Mouse (Mus musculus): ENCODE results near the gene Dgkk. TPM values are rescaled to one million over a fixed set of nuclear protein-coding genes. Genes with fewer than 3 reads are reported as not detected.
"Not testable (repeated sequence)": the region's sequence is repeated elsewhere in the genome, so short reads cannot be mapped to it uniquely, and the experiment has no call there.

The Dgkk gene
- polyA plus RNA-seq, 1 experiment from 2014 or later = 1.3 TPM

- no peaks in the 10 kb centered on the region for H3K36me3 ChIP-seq (replicated peaks)
- H3K27me3 ChIP-seq (replicated peaks; ENCODE audit: low read depth, poor library complexity, severe bottlenecking) = no peaks in the 10 kb centered on the region
- no peak overlapping the region for H3K4me3 ChIP-seq
- H3K9me3 ChIP-seq = no peaks in the 10 kb centered on the region
- no peaks in the 10 kb centered on the region for H3K4me1 ChIP-seq
- 80% methylated on average over 4 of the region's 4 CpGs for WGBS
- H3K27ac ChIP-seq (replicated peaks) = no peak overlapping the region
- DNase-seq (ENCODE audit: low spot score) = no peak
These were observed 147.1 kb downstream of the Dgkk start for GRCm38 (mm10) chrX:6926224-6926623.

DNA sequence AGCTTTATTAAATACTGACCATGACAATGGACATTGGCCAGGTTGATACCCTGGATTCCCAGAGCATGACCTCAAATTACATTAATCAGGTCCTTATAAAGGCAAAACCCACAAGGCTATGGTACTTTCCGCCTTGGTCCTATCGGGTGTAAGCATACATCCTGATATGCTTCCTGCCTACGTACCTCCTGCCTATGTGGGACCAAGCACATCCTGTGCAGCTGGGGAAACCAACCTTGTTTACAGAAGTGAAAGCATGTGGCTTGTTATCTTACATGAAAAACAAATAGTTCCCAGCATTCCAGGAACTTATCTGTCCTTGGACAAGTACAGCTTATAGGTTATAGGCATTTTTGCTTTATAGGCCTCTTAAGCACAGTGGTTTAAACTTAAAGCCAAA, 189.5 kb downstream of the Dgkk start:
- no peak for DNase-seq (ENCODE audit: low spot score)
- WGBS = 83% methylated on average over 3 of the region's 3 CpGs
- no peaks in the 10 kb centered on the region for H3K9me3 ChIP-seq
- H3K4me3 ChIP-seq = no peak overlapping the region
- H3K36me3 ChIP-seq (replicated peaks) = no peaks in the 10 kb centered on the region
- no peak overlapping the region for H3K27ac ChIP-seq (replicated peaks)
- no peaks in the 10 kb centered on the region for H3K27me3 ChIP-seq (replicated peaks; ENCODE audit: low read depth, poor library complexity, severe bottlenecking)
- H3K4me1 ChIP-seq = no peaks in the 10 kb centered on the region

GRCm38 (mm10) chrX:6971956-6972355, 192.8 kb downstream of the Dgkk start:
- Histone ChIP-seq H3K9me3 (no peaks in the 10 kb centered on the region), H3K4me3 (no peak overlapping the region), H3K27me3 (replicated peaks; ENCODE audit: low read depth, poor library complexity, severe bottlenecking) (no peaks in the 10 kb centered on the region), H3K36me3 (replicated peaks) (no peaks in the 10 kb centered on the region), H3K4me1 (no peaks in the 10 kb centered on the region), H3K27ac (replicated peaks) (no peak overlapping the region)
- 68% methylated on average over 1 of the region's 1 CpGs for WGBS
- DNase-seq (ENCODE audit: low spot score) = no peak

GRCm38 (mm10) chrX:6983916-6984315, 204.8 kb downstream of the Dgkk start:
- H3K9me3 ChIP-seq; H3K27me3 ChIP-seq (replicated peaks; ENCODE audit: low read depth, poor library complexity, severe bottlenecking); H3K4me3 ChIP-seq; DNase-seq (ENCODE audit: low spot score); H3K4me1 ChIP-seq; H3K27ac ChIP-seq (replicated peaks); H3K36me3 ChIP-seq (replicated peaks): not testable (repeated sequence)
- whole genome bisulfite sequencing = 77% methylated on average over 4 of the region's 4 CpGs
